Mouse (Mus musculus): ENCODE results near the gene Olfr1184.
"Not testable (repeated sequence)": the region's sequence is repeated elsewhere in the genome, so short reads cannot be mapped to it uniquely, and the experiment has no call there.

Gene Olfr1184

DNA sequence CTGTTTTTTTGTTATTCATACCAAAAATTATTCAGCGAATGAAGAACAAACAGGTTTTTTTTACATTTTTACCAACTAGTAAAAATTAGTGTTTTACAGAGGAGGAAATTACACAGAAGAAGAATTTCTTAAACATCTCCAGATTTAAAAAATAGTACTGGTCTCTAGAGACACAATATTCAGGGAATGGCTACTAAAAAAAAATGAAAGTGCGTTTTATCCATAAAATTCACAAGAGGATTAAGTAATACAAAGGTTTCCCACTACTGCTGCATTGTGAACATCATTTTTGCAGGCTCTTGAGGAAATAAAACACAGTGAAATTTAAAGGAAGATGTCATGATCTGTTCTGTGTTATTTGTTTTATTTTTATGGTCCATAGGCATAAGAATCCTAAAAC is at the start of gene Olfr1184:
Gene Olfr1184, plus strand, starts transcription at position 301 of the 400 bp plus-strand sequence.
- no peak for DNase-seq

DNA sequence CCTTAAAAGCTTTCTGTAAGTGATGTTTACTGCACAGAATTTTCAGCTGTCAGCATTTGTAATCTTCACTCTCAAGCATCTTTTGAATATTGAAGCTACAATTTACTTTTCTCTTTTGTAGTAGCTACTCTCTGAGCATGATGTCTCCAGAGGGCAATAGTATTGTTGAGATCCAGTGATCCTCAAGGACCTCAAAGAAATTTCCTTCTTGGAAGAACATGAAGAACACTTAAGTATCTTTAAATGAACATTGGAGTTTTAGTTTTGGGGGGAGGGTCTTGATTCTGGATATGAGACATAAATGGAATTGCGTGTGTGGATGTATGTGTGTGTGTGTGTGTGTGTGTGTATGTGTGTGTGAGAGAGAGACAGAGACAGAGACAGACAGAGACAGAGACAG is 34.4 kb upstream of the Olfr1184 start, which contains the start of gene Gm13757:
Gene Gm13757, minus strand, starts transcription at position 101 of the 400 bp plus-strand sequence.
- DNase-seq: no peak

DNA sequence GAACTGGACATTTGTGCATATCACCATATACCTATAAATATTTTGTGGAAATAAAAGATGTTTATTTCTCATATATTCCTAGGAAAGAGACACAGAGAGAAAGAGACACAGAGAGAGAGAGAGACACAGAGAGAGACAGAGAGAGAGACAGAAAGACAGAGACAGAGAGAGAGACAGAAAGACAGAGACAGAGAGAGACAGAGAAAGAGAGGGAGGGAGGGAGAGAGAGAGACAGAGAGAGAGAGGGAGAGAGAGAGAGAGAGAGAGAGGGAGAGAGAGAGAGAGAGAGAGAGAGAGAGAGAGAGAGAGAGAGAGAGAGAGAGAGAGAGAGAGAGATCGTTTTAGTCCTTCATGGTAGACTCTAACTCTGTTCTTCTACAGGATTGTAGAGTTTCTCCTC is 28.8 kb upstream of the Olfr1184 start, which contains the start of gene Olfr1183:
Gene Olfr1183, plus strand, starts transcription at position 301 of the 400 bp plus-strand sequence.
- not testable (repeated sequence) for DNase-seq

- no peak for DNase-seq
Observed at GRCm38 (mm10) chr2:88493020-88493419, 9.6 kb downstream of the Olfr1184 start, which contains the start of gene Olfr1185-ps1. Olfr1185-ps1 (plus strand) TSS chr2:88493320.

DNA sequence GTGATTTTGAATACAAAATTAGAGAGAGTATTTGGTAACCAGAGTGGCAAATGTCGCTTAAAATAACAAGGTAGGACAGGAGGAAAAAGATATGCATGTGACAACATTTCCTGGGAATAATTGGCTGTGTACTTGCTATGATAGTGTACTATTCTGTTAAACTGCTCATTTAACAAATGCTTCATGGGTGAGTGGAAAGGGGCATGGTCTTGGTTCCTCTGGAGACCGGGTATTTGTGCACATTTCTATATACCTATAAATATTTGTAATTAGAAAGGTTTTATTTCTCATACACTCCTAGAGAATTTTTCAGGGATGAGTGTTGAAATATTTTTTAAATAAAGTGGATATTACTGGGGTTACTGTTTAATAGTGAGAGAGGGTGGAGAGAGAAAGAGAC is 34.9 kb downstream of the Olfr1184 start, which contains the start of gene Olfr1186:
Gene Olfr1186, plus strand, starts transcription at position 301 of the 400 bp plus-strand sequence.
- DNase-seq: no peak

- DNase-seq: no peak
Observed at GRCm38 (mm10) chr2:88525720-88526119, 42.3 kb downstream of the Olfr1184 start.
